Mouse (Mus musculus) thymus, adult 2 months (tissue): ENCODE measurements around the gene Dip2c. TPM values are rescaled to one million over a fixed set of nuclear protein-coding genes. Genes with fewer than 3 reads are reported as not detected.

Experiments used
- DNase-seq: peaks from one replicate; pipeline ENCODE4 v3.0.0; 2021
- H3K27ac ChIP-seq: fragments of 200-500 bp; 2 replicates; pipeline ENCODE4 v1.5.1; 2012; ENCODE audit warnings: low read length, control low read depth; ENCODE audit not compliant: control insufficient read depth, insufficient read depth
- H3K27me3 ChIP-seq: fragments of 200-500 bp; 2 replicates; pipeline ENCODE4 v1.6.1; 2012; ENCODE audit warnings: mild to moderate bottlenecking, low read length, moderate library complexity, mixed read lengths; ENCODE audit not compliant: control insufficient read depth, insufficient read depth
- H3K36me3 ChIP-seq: fragments of 200-500 bp; 2 replicates; pipeline ENCODE4 v1.6.1; 2012; ENCODE audit warnings: mild to moderate bottlenecking, low read length, moderate library complexity; ENCODE audit not compliant: control insufficient read depth, insufficient read depth
- H3K4me1 ChIP-seq: fragments of 200-500 bp; replicated peaks from 2 replicates; pipeline ENCODE4 v1.6.1; 2012; ENCODE audit warnings: low read length; ENCODE audit not compliant: control insufficient read depth, insufficient read depth
- H3K4me3 ChIP-seq: fragments of 200-500 bp; 2 replicates; pipeline ENCODE4 v1.5.1; 2012; ENCODE audit warnings: mild to moderate bottlenecking, low read length, control low read depth, moderate library complexity; ENCODE audit not compliant: control insufficient read depth, insufficient read depth
- CTCF ChIP-seq: fragments of 200-500 bp; IDR thresholded peaks from 2 replicates; pipeline ENCODE4 v1.5.1; 2012; ENCODE audit warnings: mild to moderate bottlenecking, control low read depth, low read length, moderate library complexity, borderline replicate concordance; ENCODE audit not compliant: control insufficient read depth, poor library complexity, insufficient read depth; ENCODE audit errors: extremely low read depth
- POLR2A ChIP-seq: fragments of 200-500 bp; IDR thresholded peaks from 2 replicates; pipeline ENCODE4 v1.6.1; 2012; ENCODE audit warnings: mild to moderate bottlenecking, low read length, control low read depth, moderate library complexity; ENCODE audit not compliant: control insufficient read depth, poor library complexity, insufficient read depth; ENCODE audit errors: extremely low read depth
- WGBS: fragments of 180-500 bp; shearing (Covaris S2); methylation state at CpG from one replicate; pipeline ENCODE4 v1.1.7; 2018; 5-methylcytosine and 5-hydroxymethylcytosine counted together
- polyA plus RNA-seq: library from polyadenylated mRNA; depleted of rRNA; stranded (reverse); fragments of >200 nt; gene quantifications from 2 replicates; pipeline ENCODE4 v1.2.3, GENCODE M21; 2012

Dip2c gene
- polyA plus RNA-seq, 1 experiment, result 6.5 TPM

DNA sequence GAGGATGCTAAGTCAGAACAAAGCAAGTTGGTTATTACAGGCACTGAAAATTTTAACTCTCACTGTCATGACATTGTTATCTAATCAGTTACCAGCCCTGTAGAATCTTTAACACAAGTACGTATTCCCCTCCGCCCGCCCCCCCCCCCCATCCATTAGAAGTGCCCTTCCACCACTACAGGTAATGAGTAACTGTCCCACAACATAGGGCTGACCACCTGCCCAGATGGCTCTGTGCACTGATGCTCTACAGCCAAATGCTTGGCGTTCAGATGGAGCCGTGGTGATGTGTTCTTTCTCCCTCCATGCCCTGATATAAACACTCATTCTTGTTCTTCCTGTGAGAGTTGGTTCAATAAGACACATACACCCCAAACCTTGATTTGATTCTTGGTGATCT lies 10.8 kb upstream of the Dip2c start:
- Histone ChIP-seq H3K27me3 (no peaks in the 10 kb centered on the region), H3K27ac (no peak overlapping the region), H3K36me3 (no peaks in the 10 kb centered on the region), H3K4me3 (no peak overlapping the region), H3K4me1 (no peaks in the 10 kb centered on the region)
- no peak for TF ChIP-seq CTCF
- DNase-seq, result no peak
- 95% methylated on average over 5 of the region's 5 CpGs for WGBS

DNA sequence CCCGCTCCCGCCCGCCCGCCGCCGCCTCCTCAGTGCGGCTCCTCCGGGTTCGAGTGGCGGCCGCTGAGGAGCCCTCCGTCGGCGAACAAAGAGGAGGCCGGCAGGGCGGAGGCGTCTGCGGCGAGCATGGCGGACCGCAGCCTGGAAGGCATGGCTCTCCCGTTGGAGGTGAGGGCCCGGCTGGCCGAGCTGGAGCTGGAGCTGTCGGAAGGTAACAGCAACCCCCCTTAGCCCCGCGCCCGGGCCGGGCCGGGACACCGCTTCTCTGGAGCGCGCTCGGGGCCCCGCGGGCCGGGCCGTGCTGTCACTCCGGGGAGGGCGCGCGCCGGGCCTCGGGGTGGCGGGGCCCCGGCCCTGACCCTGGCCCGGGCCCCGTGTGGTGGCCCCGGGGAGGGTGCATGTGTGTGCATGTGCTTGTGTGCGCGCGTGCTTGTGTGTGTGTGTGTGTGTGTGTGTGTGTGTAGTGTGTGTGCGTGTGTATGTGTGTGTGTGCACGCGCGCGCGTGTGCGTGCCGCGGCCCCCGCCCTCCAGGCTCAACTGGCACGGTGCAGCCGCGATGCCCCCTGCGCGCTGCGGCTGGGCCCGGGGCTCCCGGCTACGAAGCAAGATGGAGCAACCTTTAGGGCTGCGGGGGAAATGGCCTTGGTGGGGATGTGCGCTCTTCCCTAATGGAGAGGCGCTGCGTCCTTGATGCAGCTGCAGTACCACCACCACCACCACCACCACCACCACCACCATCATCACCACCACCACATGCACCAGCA lies 710 bp downstream of the Dip2c start:
- no peak for TF ChIP-seq CTCF
- no peak for TF ChIP-seq POLR2A
- H3K36me3 ChIP-seq, result no peaks in the 10 kb centered on the region
- DNase-seq, result peak; percentile 18
- WGBS, result under 1% methylated on average over 75 of the region's 75 CpGs
- H3K27ac ChIP-seq, result no peak overlapping the region
- peak overlapping the region; percentile 69 for H3K4me3 ChIP-seq
- H3K4me1 ChIP-seq, result peaks cover 10% of the 10 kb centered on the region
- no peaks in the 10 kb centered on the region; the same call in 1 of the 2 replicates for H3K27me3 ChIP-seq

DNA sequence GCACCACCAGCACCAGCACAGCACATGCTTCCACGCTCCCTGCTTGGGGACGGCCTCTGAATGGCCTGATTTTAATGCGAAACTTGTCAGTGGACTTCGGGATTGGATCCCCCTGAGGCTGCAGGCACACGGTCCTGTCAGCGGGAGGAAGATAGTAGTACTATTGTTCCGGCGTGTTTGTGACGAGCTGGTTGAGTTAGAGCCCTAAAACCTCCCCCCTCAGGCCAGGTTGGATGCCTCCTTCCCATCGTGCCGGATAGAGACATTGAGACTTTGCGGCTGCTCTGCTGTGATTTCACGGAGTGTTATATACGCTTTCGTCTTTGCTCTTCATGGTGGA lies 1.3 kb downstream of the Dip2c start:
- Histone ChIP-seq H3K27me3 (no peaks in the 10 kb centered on the region; the same call in 1 of the 2 replicates), H3K27ac (no peak overlapping the region)

DNA sequence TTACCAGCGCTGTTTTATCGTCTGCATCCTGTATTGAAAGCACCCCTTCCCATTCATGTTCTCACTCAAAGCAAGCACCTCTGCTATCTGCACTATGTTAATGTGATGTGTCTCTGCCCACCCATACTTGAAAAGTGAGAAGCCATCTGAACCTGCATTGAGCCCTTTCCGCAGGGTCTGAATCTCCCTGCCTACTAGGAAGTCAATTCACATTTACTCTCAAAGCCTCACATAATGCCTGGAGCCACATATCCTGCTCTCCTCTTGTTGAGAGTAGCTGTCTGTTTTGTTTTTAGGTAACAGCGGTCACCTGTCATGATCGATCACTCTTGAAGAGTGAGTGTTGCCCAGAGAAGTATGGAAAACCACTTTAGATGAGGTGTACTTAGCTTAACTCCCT lies 2.3 kb downstream of the Dip2c start:
- WGBS, result 97% methylated on average over 5 of the region's 5 CpGs
- H3K4me3 ChIP-seq, result no peak overlapping the region
- no peak for TF ChIP-seq POLR2A
- TF ChIP-seq CTCF, result no peak

More for the DNA sequence above, 1.3 kb downstream of the Dip2c start:
- Histone ChIP-seq H3K36me3 (no peaks in the 10 kb centered on the region), H3K4me3 (peak overlapping the region; percentile 69), H3K4me1 (peaks cover 10% of the 10 kb centered on the region)
- TF ChIP-seq CTCF (no peak), POLR2A (no peak)
- WGBS, result 29% methylated on average over 15 of the region's 15 CpGs
- DNase-seq, result no peak

DNA sequence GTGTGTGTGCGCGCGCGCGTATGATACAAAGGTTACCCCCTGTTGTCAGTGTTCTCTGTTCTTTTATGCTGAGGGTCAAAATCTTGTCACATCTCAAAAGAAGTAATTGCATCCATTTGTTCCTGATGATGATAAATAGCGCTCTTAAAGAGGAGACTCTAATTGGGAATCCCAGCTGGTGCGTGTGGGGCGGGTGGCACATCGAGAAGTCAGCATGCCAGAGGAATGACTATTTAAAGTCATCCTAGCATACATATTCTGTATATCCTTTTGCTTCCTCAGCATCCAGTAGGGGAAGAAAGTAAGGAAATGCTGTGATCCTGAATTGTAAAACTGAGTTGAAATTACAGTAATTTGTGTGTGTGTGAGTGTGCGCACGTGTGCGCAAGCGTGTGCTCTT lies 6.7 kb downstream of the Dip2c start:
- no peaks in the 10 kb centered on the region for H3K27me3 ChIP-seq
- H3K4me1 ChIP-seq, result no peaks in the 10 kb centered on the region
- H3K27ac ChIP-seq, result no peak overlapping the region
- no peak overlapping the region for H3K4me3 ChIP-seq
- TF ChIP-seq CTCF (no peak), POLR2A (no peak)
- DNase-seq, result no peak
- WGBS, result 97% methylated on average over 13 of the region's 13 CpGs
- H3K36me3 ChIP-seq, result no peaks in the 10 kb centered on the region

More for the DNA sequence above, 2.3 kb downstream of the Dip2c start:
- no peak for DNase-seq
- Histone ChIP-seq H3K4me1 (peaks cover 10% of the 10 kb centered on the region), H3K27me3 (no peaks in the 10 kb centered on the region; the same call in 1 of the 2 replicates), H3K36me3 (no peaks in the 10 kb centered on the region), H3K27ac (no peak overlapping the region)

DNA sequence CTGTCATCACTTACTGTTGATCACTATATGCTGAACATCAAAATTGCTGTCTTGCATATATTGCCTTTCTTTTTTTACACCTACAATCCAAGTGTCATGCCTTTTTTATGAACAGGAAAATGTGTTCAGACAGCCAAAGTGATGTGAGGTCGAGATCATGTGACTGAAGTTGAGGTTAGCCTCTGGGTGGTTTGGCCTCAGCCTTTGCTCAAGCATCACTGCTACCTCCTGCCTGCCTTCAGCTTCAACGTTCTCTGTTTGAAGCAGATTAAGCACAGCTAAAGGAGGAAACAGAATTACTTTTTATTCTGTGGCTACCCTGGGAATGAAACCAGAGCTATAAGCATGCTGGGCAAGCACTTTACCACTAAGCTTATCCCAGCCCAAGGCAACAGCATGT lies 13.6 kb downstream of the Dip2c start:
- no peaks in the 10 kb centered on the region for H3K4me1 ChIP-seq
- H3K36me3 ChIP-seq, result no peaks in the 10 kb centered on the region
- DNase-seq, result no peak
- WGBS, result 4% methylated on average over 2 of the region's 2 CpGs
- TF ChIP-seq POLR2A (no peak), CTCF (no peak)
- no peak overlapping the region for H3K4me3 ChIP-seq
- no peak overlapping the region for H3K27ac ChIP-seq
- no peaks in the 10 kb centered on the region for H3K27me3 ChIP-seq

DNA sequence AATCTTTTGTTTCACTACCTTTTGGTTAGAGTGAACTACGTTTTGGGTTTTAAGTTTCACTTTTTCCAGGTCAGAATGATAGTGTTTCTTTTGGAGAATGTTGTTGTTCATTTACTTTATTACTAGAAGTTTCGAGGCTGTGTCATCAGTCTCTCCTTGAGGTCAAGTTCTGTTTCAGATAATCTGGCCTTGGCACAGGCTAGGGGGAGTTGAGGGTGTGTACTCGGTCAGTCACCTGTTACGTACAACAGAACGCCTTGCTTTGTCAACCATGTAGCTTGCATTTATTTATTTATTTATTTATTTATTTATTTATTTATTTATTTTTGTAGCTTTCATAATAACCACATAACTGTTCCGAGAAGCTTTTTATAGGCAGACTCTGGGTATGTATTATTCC lies 20.0 kb downstream of the Dip2c start:
- WGBS, result 94% methylated on average over 6 of the region's 6 CpGs
- no peak for DNase-seq

More for the DNA sequence above, 20.0 kb downstream of the Dip2c start:
- Histone ChIP-seq H3K36me3 (no peaks in the 10 kb centered on the region), H3K4me1 (no peaks in the 10 kb centered on the region), H3K27me3 (no peaks in the 10 kb centered on the region), H3K27ac (no peak overlapping the region), H3K4me3 (no peak overlapping the region)
- TF ChIP-seq CTCF (no peak), POLR2A (no peak)
